Mouse (Mus musculus) left cerebral cortex, postnatal 25 days (tissue): Measurements from ENCODE around the gene Bicd2. TPM values are rescaled to one million over a fixed set of nuclear protein-coding genes. Genes with fewer than 3 reads are reported as not detected.

Experiments used
- DNase-seq, 2 experiments: peaks; one replicate each; pipeline ENCODE4 v3.0.0; 2022; ENCODE audit warnings: low spot score in 2 of 2, mixed read lengths in 1 of 2
- intact Hi-C: fragments of 180-260 bp; cut with DNase I; formaldehyde crosslinking; loops from one replicate; pipeline ENCODE4 v1.15.1; 2025
- total RNA-seq, 2 experiments: library from RNA; stranded (reverse); gene quantifications; 2 replicates each; pipeline ENCODE4 v1.2.3; 2021

Bicd2 gene
- total RNA-seq, 2 experiments from 2014 or later: 48.5 to 51.0 TPM

DNA sequence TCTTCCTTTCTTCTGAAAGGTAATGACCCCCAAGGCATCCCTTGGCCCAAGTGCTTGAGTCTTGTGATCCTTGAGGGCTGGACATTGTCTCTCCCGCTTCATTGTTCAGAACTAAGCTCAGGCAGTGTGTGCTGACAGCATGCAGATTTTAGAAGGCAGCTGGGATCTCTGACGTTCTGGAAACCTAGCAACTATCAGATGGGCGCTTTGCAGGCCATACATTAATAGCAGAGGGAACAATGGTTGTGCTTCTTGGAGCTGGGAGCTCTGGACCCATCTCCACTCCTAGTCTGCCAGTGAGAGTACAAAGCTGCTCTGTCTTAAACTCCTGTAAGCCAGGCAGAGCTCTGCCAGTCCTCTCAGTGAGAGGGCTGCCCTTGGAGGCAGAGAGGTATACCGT is 94.8 kb downstream of the Bicd2 start:
- peak in 1 of 2 experiments; percentile 44 for DNase-seq
- intact Hi-C loops: no loop called here

Other genes starting within 250 kb of the Bicd2 start
- gene Wnk2, start 193.6 kb upstream of the Bicd2 start, total RNA-seq: 100 to 1,000 TPM; 111 to 115 TPM
- gene Ninj1, start 154.1 kb upstream of the Bicd2 start, total RNA-seq: 10 to 100 TPM; 16.3 to 24.0 TPM
- gene Card19, start 125.5 kb upstream of the Bicd2 start, total RNA-seq: 10 to 100 TPM in 1 of 2 experiments, 1 to 10 TPM in 1; 8.9 to 15.6 TPM
- 1 to 10 TPM; 2.0 to 2.4 TPM for gene Susd3, start 92.9 kb upstream of the Bicd2 start, total RNA-seq
- 1 to 10 TPM; 6.3 to 6.8 TPM for gene Fgd3, start 21.3 kb upstream of the Bicd2 start, total RNA-seq
- 10 to 100 TPM; 14.8 to 16.8 TPM for gene Ippk, start 79.7 kb downstream of the Bicd2 start, total RNA-seq
- 1 to 10 TPM; 1.6 to 1.9 TPM for gene Tes3-ps, start 151.7 kb downstream of the Bicd2 start, total RNA-seq
- gene Ecm2, start 163.2 kb downstream of the Bicd2 start, total RNA-seq: 1 to 10 TPM; 2.3 to 2.7 TPM
- 1 to 10 TPM; 1.6 to 2.0 TPM for gene Aspn, start 202.9 kb downstream of the Bicd2 start, total RNA-seq
- gene Omd, start 240.9 kb downstream of the Bicd2 start, total RNA-seq: 1 to 10 TPM; 1.6 to 2.0 TPM